Mouse (Mus musculus): Measurements from ENCODE around the gene Nr4a1.

Gene Nr4a1

GRCm38 (mm10) chr15:101255842-101256462, 1.9 kb downstream of the Nr4a1 start:
- DNase-seq (ENCODE audit: low spot score in 2 of 2), result no peak

GRCm38 (mm10) chr15:101256463-101257206, 2.6 kb downstream of the Nr4a1 start:
- no peak for DNase-seq (ENCODE audit: low spot score in 2 of 2)

- no peak for DNase-seq (ENCODE audit: low spot score in 2 of 2)
Observed at GRCm38 (mm10) chr15:101258420-101258819, 4.4 kb downstream of the Nr4a1 start.

GRCm38 (mm10) chr15:101259922-101260321, 5.9 kb downstream of the Nr4a1 start:
- DNase-seq (ENCODE audit: low spot score in 2 of 2), result no peak

GRCm38 (mm10) chr15:101260387-101260786, 6.3 kb downstream of the Nr4a1 start:
- DNase-seq (ENCODE audit: low spot score in 2 of 2), result no peak

GRCm38 (mm10) chr15:101260874-101261622, 7.0 kb downstream of the Nr4a1 start:
- no peak for DNase-seq (ENCODE audit: low spot score in 2 of 2)

GRCm38 (mm10) chr15:101262502-101262901, 8.4 kb downstream of the Nr4a1 start:
- DNase-seq (ENCODE audit: low spot score in 2 of 2), result no peak

GRCm38 (mm10) chr15:101266132-101266963, 12.3 kb downstream of the Nr4a1 start:
- DNase-seq (ENCODE audit: low spot score in 2 of 2), result peak; percentile 91 to 97

GRCm38 (mm10) chr15:101267053-101268032, 13.3 kb downstream of the Nr4a1 start:
- DNase-seq (ENCODE audit: low spot score in 2 of 2), result peak in 1 of 2 experiments; percentile 34

- no peak for DNase-seq (ENCODE audit: low spot score in 2 of 2)
Observed at GRCm38 (mm10) chr15:101270101-101270820, 16.2 kb downstream of the Nr4a1 start.

- DNase-seq (ENCODE audit: low spot score in 2 of 2), result no peak
Observed at GRCm38 (mm10) chr15:101271107-101271506, 17.0 kb downstream of the Nr4a1 start.

- DNase-seq (ENCODE audit: low spot score in 2 of 2), result no peak
Observed at GRCm38 (mm10) chr15:101271513-101271912, 17.4 kb downstream of the Nr4a1 start.

GRCm38 (mm10) chr15:101274380-101274779, 20.3 kb downstream of the Nr4a1 start:
- DNase-seq (ENCODE audit: low spot score in 2 of 2), result no peak

GRCm38 (mm10) chr15:101277351-101277899, 23.4 kb downstream of the Nr4a1 start:
- no peak for DNase-seq (ENCODE audit: low spot score in 2 of 2)

- DNase-seq (ENCODE audit: low spot score in 2 of 2), result no peak
Observed at GRCm38 (mm10) chr15:101278589-101278988, 24.5 kb downstream of the Nr4a1 start.

GRCm38 (mm10) chr15:101279430-101279999, 25.4 kb downstream of the Nr4a1 start:
- DNase-seq (ENCODE audit: low spot score in 2 of 2), result peak in 1 of 2 experiments; percentile 57

GRCm38 (mm10) chr15:101282471-101282870, 28.4 kb downstream of the Nr4a1 start:
- DNase-seq (ENCODE audit: low spot score in 2 of 2), result no peak

- DNase-seq (ENCODE audit: low spot score in 2 of 2), result no peak
Observed at GRCm38 (mm10) chr15:101283183-101283910, 29.3 kb downstream of the Nr4a1 start.

All from urinary bladder, postnatal 4 days (tissue).